Mouse (Mus musculus) olfactory bulb, adult 2 months (tissue): ENCODE results near the gene Gm1113. TPM values are rescaled to one million over a fixed set of nuclear protein-coding genes. Genes with fewer than 3 reads are reported as not detected.

Experiments used
- H3K27ac ChIP-seq: fragments of 200-500 bp; 2 replicates; pipeline ENCODE4 v1.5.1; 2012; ENCODE audit warnings: low read depth, low read length; ENCODE audit not compliant: insufficient read depth
- H3K4me1 ChIP-seq: fragments of 200-500 bp; 2 replicates; pipeline ENCODE4 v1.6.1; 2012; ENCODE audit warnings: low read length; ENCODE audit not compliant: control insufficient read depth, insufficient read depth
- H3K4me3 ChIP-seq: fragments of 200-500 bp; 2 replicates; pipeline ENCODE4 v1.5.1; 2012; ENCODE audit warnings: mild to moderate bottlenecking, low read depth, low read length, moderate library complexity; ENCODE audit not compliant: insufficient read depth
- CTCF ChIP-seq: fragments of 200-500 bp; IDR thresholded peaks from 2 replicates; pipeline ENCODE4 v1.5.1; 2012; ENCODE audit warnings: low read depth, mild to moderate bottlenecking, low read length, moderate library complexity; ENCODE audit not compliant: insufficient read depth
- POLR2A ChIP-seq: fragments of 200-500 bp; IDR thresholded peaks from 2 replicates; pipeline ENCODE4 v1.6.1; 2012; ENCODE audit warnings: mild to moderate bottlenecking, low read depth, low read length, moderate library complexity; ENCODE audit not compliant: insufficient read depth
- WGBS: fragments of 180-500 bp; shearing (Covaris S2); methylation state at CpG from one replicate; pipeline ENCODE4 v1.1.7; 2018; 5-methylcytosine and 5-hydroxymethylcytosine counted together
- polyA plus RNA-seq: library from polyadenylated mRNA; stranded (reverse); fragments of >200 nt; gene quantifications from 2 replicates; pipeline ENCODE4 v1.2.4, GENCODE M21; 2012; ENCODE audit warnings: low replicate concordance; ENCODE audit not compliant: missing spikeins, insufficient read depth, insufficient read length

The Gm1113 gene
- polyA plus RNA-seq, 1 experiment: not detected

GRCm38 (mm10) chr9:35491109-35491866 lies 26.8 kb downstream of the Gm1113 start:
- no peak overlapping the region for H3K27ac ChIP-seq
- TF ChIP-seq CTCF (no peak), POLR2A (no peak)
- H3K4me1 ChIP-seq: no peaks in the 10 kb centered on the region
- 75% methylated on average over 11 of the region's 11 CpGs for WGBS
- no peak overlapping the region for H3K4me3 ChIP-seq

GRCm38 (mm10) chr9:35488496-35488895 lies 29.6 kb downstream of the Gm1113 start:
- Histone ChIP-seq H3K4me1 (no peaks in the 10 kb centered on the region; the same call in 1 of the 2 replicates), H3K27ac (no peak overlapping the region), H3K4me3 (no peak overlapping the region)
- no peak for TF ChIP-seq CTCF
- no peak for TF ChIP-seq POLR2A
- WGBS: 93% methylated on average over 4 of the region's 4 CpGs

- H3K4me3 ChIP-seq: no peak overlapping the region
- no peak overlapping the region for H3K27ac ChIP-seq
- no peak for TF ChIP-seq POLR2A
- no peak for TF ChIP-seq CTCF
- H3K4me1 ChIP-seq: no peaks in the 10 kb centered on the region; the same call in 1 of the 2 replicates
- 91% methylated on average over 13 of the region's 13 CpGs for WGBS
These were observed 31.5 kb downstream of the Gm1113 start for GRCm38 (mm10) chr9:35486616-35487015.

- H3K4me1 ChIP-seq: no peaks in the 10 kb centered on the region; the same call in 1 of the 2 replicates
- H3K4me3 ChIP-seq: no peak overlapping the region
- H3K27ac ChIP-seq: no peak overlapping the region
- TF ChIP-seq CTCF (no peak), POLR2A (no peak)
- WGBS: 94% methylated on average over 3 of the region's 3 CpGs
These were observed 34.1 kb downstream of the Gm1113 start for GRCm38 (mm10) chr9:35483949-35484348.

GRCm38 (mm10) chr9:35482014-35482898 lies 35.8 kb downstream of the Gm1113 start:
- 43% methylated on average over 13 of the region's 13 CpGs for WGBS
- H3K4me1 ChIP-seq: no peaks in the 10 kb centered on the region; the same call in 1 of the 2 replicates
- TF ChIP-seq POLR2A: no peak
- TF ChIP-seq CTCF: no peak
- no peak overlapping the region for H3K27ac ChIP-seq
- no peak overlapping the region for H3K4me3 ChIP-seq

- WGBS: 88% methylated on average over 6 of the region's 6 CpGs
- no peaks in the 10 kb centered on the region for H3K4me1 ChIP-seq
- no peak overlapping the region for H3K27ac ChIP-seq
- H3K4me3 ChIP-seq: no peak overlapping the region
- no peak for TF ChIP-seq CTCF
- no peak for TF ChIP-seq POLR2A
These were observed 38.6 kb downstream of the Gm1113 start for GRCm38 (mm10) chr9:35479456-35479855.

- WGBS: 93% methylated on average over 7 of the region's 7 CpGs
- Histone ChIP-seq H3K4me1 (no peaks in the 10 kb centered on the region), H3K4me3 (no peak overlapping the region), H3K27ac (no peak overlapping the region)
- no peak for TF ChIP-seq CTCF
- TF ChIP-seq POLR2A: no peak
These were observed 42.7 kb downstream of the Gm1113 start for GRCm38 (mm10) chr9:35475394-35475793.

- no peaks in the 10 kb centered on the region for H3K4me1 ChIP-seq
- H3K4me3 ChIP-seq: no peak overlapping the region
- no peak for TF ChIP-seq POLR2A
- no peak for TF ChIP-seq CTCF
- no peak overlapping the region for H3K27ac ChIP-seq
- WGBS: 88% methylated on average over 10 of the region's 10 CpGs
These were observed 43.9 kb downstream of the Gm1113 start for GRCm38 (mm10) chr9:35474104-35474724.
